Mouse (Mus musculus) brain, embryonic 14.5 days (tissue): ENCODE measurements at regions not wholly inside any gene's neighbourhood (a gene's known extent, or its start where the extent isn't known, plus 50 kb on each side); places are given as distances from the start of the nearest gene placed in this dataset.

Experiments
- CTCF ChIP-seq: fragments of 200-500 bp; IDR thresholded peaks from 2 replicates; pipeline ENCODE4 v1.5.1; 2012; ENCODE audit warnings: inconsistent platforms, mild to moderate bottlenecking, moderate library complexity, borderline replicate concordance; ENCODE audit not compliant: insufficient read depth, insufficient read length; ENCODE audit errors: extremely low read depth
- POLR2A ChIP-seq: fragments of 200-500 bp; IDR thresholded peaks from 2 replicates; pipeline ENCODE4 v1.6.1; 2012; ENCODE audit warnings: mild to moderate bottlenecking, inconsistent platforms, borderline replicate concordance; ENCODE audit not compliant: poor library complexity, insufficient read depth, insufficient read length, severe bottlenecking; ENCODE audit errors: extremely low read depth

GRCm38 (mm10) chr6:51685651-51686287 lies 162.1 kb downstream of the Snx10 start:
- TF ChIP-seq CTCF: no peak
- no peak for TF ChIP-seq POLR2A
